Mouse (Mus musculus): ENCODE measurements around the gene Xrn2. TPM values are rescaled to one million over a fixed set of nuclear protein-coding genes. Genes with fewer than 3 reads are reported as not detected.

Xrn2 gene
- total RNA-seq, 2 experiments from 2014 or later: 37.7 to 45.6 TPM

DNA sequence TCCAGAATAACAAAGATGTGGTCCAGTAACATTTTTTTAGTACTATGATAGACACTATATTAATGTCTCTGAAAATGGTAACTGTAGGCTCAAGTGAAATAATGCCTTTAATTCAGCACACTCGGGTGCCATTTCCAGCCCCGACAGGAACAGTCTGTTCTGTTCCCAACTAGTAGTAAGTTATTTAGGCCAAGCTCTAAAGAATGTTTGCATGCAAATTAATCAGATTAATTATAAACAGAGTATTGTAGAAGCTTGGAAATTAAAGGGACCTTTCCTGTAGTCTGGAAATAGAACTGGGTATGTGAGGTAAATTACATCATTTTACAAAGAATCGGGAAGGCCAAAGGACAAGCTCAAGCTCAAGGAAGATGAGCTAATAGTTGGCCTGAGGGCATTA is 34.3 kb downstream of the Xrn2 start:
- DNase-seq (ENCODE audit: low spot score in 2 of 2): no peak

DNA sequence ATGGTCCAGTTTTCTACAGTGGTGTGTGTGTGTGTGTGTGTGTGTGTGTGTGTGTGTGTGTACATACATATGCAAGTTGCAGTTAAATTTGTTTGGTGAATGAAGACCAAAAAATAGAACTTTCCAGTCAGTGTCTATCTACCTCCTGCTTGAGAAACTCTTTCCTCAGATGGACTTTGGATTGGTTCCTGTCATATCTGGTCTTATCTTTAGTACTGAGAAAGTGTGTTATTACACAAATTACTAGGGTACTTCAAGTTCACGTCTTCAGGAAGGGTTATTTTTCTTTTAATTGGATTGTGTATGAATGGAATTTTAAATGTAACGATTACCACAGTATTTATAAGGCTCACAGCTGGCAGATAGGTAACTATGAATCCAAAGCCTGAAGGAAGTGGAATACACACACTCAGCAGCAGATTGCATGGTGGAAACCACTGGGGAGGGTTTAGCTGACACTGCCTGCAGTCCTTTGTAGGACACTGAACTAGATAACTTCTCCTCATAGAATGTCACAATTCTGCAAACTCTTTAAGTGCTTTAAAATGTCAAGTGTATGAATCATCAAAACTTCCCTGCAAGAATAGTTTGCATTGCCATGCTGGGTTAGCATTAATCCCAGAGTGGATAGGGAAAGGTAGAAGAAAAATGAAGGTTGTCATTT is 40.6 kb downstream of the Xrn2 start:
- no peak for DNase-seq (ENCODE audit: low spot score in 2 of 2)

DNA sequence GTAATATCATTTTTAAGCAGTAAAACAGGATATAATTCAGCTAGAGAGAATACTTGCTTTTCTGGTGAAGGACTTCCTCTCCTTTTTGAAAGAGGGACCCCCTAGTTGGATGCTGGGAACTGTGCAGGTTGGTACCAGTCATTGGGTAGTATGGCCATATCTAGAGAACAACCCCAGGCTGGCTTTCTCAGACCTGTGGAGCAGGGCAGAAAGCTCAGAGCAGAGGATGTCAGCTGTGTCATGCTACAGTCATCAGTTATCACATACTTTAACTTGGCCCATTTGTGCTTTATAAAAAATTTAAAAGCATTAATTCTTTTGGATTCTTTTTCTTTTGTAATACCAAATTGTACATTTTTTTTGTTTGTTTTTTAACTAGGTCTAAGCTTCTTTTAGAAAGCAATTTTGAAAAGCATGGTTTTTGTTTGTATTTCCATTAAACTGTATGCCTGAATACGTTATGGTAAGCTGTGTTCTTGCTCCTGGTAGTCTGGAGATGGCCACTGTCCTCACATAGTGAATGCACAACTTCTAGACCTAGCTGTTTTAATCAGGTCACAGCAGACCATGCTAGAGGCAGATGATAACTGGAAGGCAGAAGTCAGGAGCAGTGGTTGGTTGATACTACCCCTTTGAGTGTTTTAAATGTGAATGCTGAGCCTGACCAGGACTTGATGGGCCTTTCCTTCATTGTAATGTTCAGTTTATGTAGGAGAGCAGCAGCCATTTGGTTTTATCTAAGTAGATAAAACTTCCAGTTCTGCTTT is 54.9 kb downstream of the Xrn2 start:
- DNase-seq (ENCODE audit: low spot score in 2 of 2): no peak

DNA sequence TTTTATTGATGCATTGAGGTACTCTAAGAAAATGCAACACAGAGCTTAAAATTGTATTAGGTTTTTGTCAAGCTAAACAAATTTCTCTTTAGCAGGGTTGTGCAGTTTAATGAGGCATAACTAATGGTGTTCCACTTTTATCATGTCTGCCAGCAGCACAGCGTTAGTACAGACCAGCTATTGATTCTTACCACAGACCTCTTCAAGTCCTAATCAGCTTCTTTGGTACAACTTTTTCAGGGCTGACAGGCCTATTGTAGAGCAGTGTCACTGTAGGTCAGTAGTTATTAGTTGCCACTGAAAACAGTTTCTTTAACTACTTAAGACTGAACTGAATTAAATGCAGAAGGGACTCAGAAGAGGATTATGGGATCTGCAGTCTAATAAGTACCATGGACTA is 56.3 kb downstream of the Xrn2 start:
- DNase-seq (ENCODE audit: low spot score in 2 of 2): no peak

DNA sequence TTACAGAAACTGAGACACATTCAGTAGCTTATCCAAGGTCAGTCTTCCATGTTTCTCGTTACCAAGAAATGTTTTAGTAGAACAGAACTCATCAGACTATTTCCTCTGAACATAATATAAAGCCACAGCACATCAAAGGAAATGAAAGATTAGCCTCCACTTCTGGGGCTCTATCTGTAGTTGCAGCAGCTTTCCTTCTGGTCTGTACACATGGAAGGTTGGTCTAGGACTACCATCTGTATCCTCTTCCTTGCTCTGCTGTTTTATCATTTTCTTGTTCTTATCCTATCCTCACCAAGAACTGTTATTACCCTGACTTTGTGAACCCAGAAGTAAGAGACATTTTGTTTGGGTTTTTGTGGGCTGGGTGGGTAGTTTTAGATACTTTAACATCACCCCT is 57.5 kb downstream of the Xrn2 start:
- DNase-seq (ENCODE audit: low spot score in 2 of 2): no peak

DNA sequence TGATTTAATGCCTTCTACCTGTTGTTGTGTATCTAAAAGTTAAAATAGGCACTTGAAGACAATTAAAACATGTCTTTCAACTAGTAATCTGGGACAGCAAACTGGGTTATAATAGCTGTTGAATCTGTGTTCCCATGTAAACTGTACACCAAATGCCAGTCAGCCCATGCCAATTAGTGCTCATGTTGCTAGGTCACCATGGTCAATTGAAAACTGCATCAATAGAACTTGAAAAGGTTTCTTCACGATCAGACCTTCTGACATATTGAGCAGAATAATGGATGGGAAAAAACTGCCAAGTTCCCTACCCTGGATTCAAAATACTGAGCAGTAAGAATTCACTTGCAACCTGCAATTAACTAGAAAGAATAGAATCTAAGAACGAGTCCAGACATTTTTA is 61.2 kb downstream of the Xrn2 start:
- DNase-seq (ENCODE audit: low spot score in 2 of 2): no peak

DNA sequence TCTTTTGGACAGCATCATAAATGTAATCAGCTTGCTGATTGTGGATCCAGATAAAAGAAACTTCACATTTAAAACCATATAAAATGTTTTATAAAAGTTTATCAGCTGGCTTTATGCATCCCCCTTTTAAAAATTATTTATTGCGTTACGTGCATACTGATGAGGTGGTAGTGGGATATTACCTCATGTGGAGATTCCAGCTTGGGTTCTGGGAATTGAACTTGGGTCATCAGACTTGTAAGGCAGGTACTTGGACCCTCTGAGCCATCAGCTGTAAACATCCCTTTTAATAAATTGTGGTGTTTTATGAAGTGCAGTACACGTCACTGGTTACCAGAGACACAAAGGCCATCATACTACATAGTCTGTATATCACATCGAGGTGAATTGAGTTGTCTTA is 61.6 kb downstream of the Xrn2 start:
- no peak for DNase-seq (ENCODE audit: low spot score in 2 of 2)

DNA sequence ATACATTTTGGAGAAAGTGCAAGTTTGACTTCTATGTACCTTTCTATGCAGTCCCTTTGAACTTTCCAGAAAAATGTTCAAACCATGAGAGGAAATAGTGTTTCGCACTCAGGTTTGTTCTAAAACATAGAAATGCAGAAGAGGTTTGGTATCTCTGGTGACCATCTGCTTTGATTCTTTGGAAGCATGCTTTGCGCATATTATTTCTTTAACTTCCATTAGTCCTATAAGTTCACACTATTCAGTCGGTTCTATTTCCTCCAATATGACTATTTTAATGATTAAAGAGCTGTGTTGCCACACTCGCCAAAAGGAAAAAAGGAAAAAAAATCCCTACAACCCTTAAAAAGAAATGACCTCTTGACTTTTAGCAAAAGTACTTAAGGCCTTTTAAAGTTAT is 69.6 kb downstream of the Xrn2 start:
- DNase-seq (ENCODE audit: low spot score in 2 of 2): no peak

DNA sequence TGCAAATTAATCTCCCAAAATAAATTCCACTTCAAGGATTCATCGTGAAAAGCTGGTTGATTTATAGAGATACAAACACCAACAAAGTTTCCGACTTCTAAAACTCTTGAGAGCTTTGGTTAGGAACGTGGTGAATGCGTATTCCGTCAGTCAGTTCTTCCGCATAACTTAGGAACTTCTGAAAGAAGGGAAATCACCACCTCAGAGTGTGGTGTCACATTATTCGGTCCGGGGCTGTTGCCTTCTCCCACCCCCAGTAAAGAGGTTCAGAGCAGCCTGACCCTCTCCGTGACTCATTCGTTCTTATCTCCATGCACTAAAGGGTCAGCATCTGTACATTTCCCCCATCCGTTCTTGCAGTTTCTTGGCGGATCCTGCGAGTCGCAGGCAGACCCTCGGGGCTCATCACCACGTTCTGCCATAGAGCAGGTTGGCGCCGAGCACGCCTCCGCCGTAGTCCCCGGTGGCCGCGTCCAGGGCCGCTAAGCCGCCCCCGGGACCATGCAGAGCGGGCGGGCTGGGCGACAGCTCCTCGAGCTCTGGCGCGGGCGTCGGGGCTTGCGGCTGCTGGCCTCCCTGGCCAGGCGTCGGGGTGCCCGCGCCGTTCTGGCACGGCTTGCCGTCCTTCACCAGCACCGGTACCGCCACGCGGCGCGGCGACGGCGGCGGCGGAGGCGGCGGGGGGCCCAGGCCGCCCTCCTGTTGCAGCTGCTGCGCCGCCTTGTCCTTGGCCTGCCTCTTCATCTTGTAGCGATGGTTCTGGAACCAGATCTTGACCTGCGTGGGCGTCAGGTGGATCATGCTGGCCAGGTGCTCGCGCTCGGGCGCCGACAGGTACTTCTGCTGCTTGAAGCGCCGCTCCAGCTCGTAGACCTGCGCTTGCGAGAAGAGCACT is 70.9 kb downstream of the Xrn2 start:
- DNase-seq (ENCODE audit: low spot score in 2 of 2): peak; percentile 5 to 20

DNA sequence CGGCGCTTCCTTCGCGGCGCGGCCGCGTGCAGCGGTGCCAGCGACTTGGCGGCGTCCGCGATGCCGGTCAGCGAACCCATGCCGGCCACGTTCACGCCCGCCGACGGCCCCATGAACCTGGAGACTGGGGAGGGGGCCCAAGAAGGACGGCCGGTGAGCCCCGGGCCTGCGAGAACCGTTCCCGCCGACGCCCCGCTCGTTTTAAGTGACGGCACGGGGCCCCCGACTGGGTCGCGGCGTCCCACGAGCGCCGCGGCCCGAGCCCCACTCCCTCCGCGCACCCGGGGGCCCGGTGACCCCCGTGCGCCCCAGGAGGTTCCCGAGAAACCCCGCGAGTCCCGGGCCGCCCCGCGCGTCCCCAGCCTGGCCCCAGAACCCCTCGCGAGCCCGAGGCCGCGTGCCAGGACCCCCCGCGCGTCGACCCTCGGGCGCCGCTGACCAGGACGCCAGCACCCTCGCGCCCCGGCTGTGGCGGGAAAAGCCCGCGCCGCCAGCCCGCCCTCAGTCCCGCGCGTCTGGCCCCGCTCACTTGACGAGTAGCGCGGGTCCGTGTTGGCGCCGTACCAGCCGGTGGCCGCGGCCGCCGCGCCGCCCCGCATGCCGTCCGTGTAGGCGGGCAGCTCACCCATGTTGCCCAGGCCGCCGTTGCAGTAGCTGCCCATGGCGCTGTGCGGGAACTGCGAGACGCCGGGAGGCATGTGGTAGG is 71.7 kb downstream of the Xrn2 start:
- DNase-seq (ENCODE audit: low spot score in 2 of 2): peak; percentile 6 to 18

DNA sequence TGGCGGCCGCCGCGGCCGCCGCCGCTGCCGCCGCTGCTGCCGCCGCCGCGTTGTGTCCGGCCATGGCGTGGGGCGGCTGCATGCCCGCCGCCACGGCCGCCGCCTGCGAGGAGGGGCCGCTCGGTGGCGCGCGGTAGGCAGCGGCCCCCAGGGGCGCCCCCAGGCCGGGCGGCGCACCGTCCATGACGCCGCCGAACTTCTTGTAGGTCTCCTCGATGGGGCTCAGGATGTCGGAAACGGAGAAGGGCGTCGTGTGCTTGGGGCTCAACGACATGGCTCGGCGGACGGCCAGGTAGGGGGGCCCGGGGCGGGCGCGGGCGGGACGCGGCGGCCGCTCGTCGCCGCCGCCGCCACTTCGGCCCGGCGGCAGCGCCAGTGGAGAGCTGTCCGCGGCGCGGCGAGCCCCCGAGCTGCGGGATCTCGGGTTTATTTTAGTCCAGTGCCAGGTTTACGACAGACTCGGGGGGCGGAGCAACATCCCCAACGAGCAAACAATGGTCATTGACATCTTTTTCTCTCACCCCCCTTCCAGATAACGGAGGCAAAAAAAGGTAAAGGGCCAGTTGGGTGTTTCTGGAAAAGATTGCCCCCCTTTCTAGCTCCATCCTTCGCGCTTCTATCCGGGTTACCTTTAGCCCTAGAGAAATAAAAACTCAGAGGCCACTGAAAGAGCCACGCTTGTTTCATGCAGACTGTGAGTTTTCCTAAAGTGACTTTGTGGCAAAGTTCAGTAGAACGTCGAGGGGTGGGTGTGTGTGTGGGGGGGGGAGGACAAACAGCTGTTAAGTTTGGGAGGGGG is 72.5 kb downstream of the Xrn2 start, which contains the start of gene Nkx2-4:
Nkx2-4 (minus strand) TSS at position 374 of the 799 bp plus-strand sequence.
- DNase-seq (ENCODE audit: low spot score in 2 of 2): peak; percentile 3 to 19

DNA sequence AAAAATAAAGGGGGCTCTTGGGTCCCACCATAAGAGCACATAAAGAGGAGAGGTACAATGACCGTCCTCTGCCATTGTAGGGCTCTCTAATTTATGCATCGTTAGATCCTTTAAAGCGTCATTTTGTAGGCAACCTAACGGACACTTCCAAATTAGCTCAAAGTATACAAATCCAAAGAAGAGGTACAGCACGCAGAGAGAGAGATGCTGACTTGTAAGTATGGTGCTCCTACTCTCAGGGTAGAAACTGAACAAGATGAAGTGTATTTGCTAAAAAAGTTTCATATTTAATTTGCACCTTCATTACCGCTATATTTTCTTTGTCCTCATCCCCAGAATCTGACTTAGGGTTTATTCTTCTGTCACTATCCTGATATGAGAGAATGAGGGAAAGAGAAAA is 73.1 kb downstream of the Xrn2 start:
- no peak for DNase-seq (ENCODE audit: low spot score in 2 of 2)

DNA sequence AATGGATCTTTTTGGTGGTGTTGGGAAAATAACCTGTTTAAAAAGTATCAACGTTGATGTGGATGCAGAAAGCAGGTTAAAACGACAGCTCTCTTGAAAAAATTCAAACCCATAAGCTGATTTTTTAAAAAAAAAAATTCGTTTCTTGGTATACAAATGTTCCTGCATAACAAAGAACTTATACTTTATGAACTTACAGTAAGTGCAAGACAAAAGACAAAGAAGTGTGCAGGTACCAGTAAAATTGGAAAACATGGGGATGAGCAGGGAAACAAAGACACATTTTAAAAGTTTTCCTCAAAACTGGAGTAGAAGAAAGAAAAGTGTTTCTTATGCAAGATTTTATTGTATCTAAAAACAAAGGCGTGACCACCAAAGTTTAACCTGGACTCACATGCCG is 73.6 kb downstream of the Xrn2 start:
- no peak for DNase-seq (ENCODE audit: low spot score in 2 of 2)

DNA sequence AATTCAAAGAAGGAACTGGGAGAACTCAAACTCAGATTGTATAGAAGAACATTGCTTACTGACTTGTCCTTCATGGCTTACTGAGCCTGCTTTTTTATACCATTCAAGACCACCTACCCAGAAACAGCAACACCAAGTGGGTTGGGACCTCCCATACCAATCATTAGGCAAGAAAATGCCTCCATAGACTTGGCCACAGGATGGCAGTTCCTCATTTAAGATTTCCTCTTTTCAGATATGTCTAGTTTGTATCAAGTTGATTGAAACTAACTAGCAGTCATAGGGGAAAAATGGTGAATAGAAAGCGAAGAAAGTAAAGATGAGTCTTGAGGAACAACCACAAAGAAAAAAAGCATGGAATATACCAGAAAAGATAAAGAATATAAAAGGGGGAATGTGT is 106.9 kb downstream of the Xrn2 start:
- DNase-seq (ENCODE audit: low spot score in 2 of 2): no peak

DNA sequence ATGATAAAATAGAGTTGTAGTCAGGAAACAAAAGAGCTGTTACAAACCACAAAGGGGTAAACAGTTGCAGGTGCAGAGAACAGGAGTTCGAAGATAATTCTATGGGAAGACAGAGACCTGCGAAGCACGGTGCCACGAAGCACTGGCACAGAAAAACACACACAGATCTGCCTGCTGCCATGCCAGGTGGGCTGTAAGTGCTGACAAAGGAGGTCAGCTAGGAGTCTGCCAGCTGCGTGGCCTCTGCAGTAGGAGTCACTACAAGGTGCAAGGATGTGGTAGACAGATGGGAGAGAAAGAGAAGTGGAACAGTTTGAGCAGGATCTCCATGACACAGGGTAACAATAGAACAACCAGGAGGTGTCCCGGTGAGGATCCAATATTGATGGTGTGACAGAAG is 114.6 kb downstream of the Xrn2 start:
- no peak for DNase-seq (ENCODE audit: low spot score in 2 of 2)

Other genes starting within 250 kb of the Xrn2 start
- 10 to 100 TPM; 38.5 to 39.0 TPM for gene Kiz, start 157.1 kb upstream of the Xrn2 start, total RNA-seq (2021)
- not detected for gene Nkx2-4, start 72.4 kb downstream of the Xrn2 start, total RNA-seq (2021)
- gene Nkx2-2, start 181.2 kb downstream of the Xrn2 start, total RNA-seq (2021): not detected

Data from adrenal gland, adult 18-20 months (tissue).